Mouse (Mus musculus) hindbrain, embryonic 10.5 days (tissue): ENCODE results near the gene Clk2. TPM values are rescaled to one million over a fixed set of nuclear protein-coding genes. Genes with fewer than 3 reads are reported as not detected.
"Not testable (repeated sequence)": the region's sequence is repeated elsewhere in the genome, so short reads cannot be mapped to it uniquely, and the experiment has no call there.

Experiments used
- DNase-seq: peaks from one replicate; pipeline ENCODE4 v3.0.0-alpha.2; 2017; ENCODE audit warnings: low spot score
- H3K27ac ChIP-seq: fragments of 300-500 bp; sonication (generic); 2 replicates; pipeline ENCODE4 v1.5.1; 2016; ENCODE audit warnings: mild to moderate bottlenecking, moderate library complexity
- H3K27me3 ChIP-seq: fragments of 300-500 bp; sonication (generic); 2 replicates; pipeline ENCODE4 v1.6.1; 2016; ENCODE audit warnings: mild to moderate bottlenecking; ENCODE audit not compliant: poor library complexity, insufficient read depth, severe bottlenecking
- H3K36me3 ChIP-seq: fragments of 300-500 bp; sonication (generic); 2 replicates; pipeline ENCODE4 v1.6.1; 2016; ENCODE audit warnings: mild to moderate bottlenecking, moderate library complexity
- H3K4me1 ChIP-seq: fragments of 300-500 bp; sonication (generic); replicated peaks from 2 replicates; pipeline ENCODE4 v1.6.1; 2016; ENCODE audit warnings: mild to moderate bottlenecking
- H3K4me3 ChIP-seq: fragments of 300-500 bp; sonication (generic); 2 replicates; pipeline ENCODE4 v1.5.1; 2016; ENCODE audit warnings: mild to moderate bottlenecking, moderate library complexity
- H3K9me3 ChIP-seq: fragments of 300-500 bp; sonication (generic); 2 replicates; pipeline ENCODE4 v1.6.1; 2016; ENCODE audit warnings: mild to moderate bottlenecking, moderate library complexity
- WGBS: fragments of 180-500 bp; shearing (Covaris S2); methylation state at CpG from one replicate; pipeline ENCODE4 v1.1.7; 2016; 5-methylcytosine and 5-hydroxymethylcytosine counted together
- polyA plus RNA-seq: library from polyadenylated mRNA; unstranded; fragments of >200 nt; fragmentation: Nextera tagmentation; extraction: Ambion mirVana; gene quantifications from 2 replicates; pipeline ENCODE4 v1.2.1, GENCODE M21; 2016

Clk2 gene
- polyA plus RNA-seq, 1 experiment from 2014 or later, result 34.8 TPM

- Histone ChIP-seq H3K36me3 (peaks cover 40% of the 10 kb centered on the region), H3K9me3 (no peaks in the 10 kb centered on the region), H3K4me1 (peaks cover 9% of the 10 kb centered on the region), H3K27me3 (no peaks in the 10 kb centered on the region), H3K4me3 (peak overlapping the region; percentile 67), H3K27ac (peak overlapping the region; percentile 80)
- no peak for DNase-seq
- 42% methylated on average over 5 of the region's 5 CpGs for WGBS
Measured at GRCm38 (mm10) chr3:89203142-89203514, 38.5 kb downstream of the Clk2 start.

DNA sequence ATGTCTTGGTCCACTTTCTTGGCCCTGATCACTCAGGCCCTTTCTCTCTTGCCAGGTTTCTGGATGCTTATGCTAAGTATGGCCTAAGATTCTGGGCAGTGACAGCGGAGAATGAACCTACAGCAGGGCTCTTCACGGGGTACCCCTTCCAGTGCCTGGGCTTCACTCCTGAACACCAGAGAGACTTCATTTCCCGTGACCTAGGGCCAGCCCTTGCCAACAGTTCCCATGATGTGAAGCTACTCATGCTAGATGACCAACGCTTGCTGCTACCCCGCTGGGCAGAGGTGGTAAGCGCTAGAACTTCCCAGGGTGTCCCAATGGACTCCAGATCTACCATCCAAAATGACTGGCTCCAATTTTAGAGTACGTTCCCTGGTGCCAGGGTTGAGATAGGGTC lies 41.5 kb downstream of the Clk2 start:
- peaks cover 70% of the 10 kb centered on the region for H3K36me3 ChIP-seq

GRCm38 (mm10) chr3:89206695-89207094 lies 42.1 kb downstream of the Clk2 start:
- Histone ChIP-seq H3K9me3 (no peaks in the 10 kb centered on the region), H3K36me3 (peaks cover 72% of the 10 kb centered on the region), H3K4me1 (peaks cover 9% of the 10 kb centered on the region), H3K4me3 (no peak overlapping the region), H3K27ac (no peak overlapping the region), H3K27me3 (no peaks in the 10 kb centered on the region)
- WGBS, result 89% methylated on average over 2 of the region's 2 CpGs
- no peak for DNase-seq

More for the DNA sequence above, 41.5 kb downstream of the Clk2 start:
- H3K9me3 ChIP-seq, result no peaks in the 10 kb centered on the region
- no peak for DNase-seq
- peaks cover 9% of the 10 kb centered on the region for H3K4me1 ChIP-seq
- no peaks in the 10 kb centered on the region for H3K27me3 ChIP-seq
- H3K27ac ChIP-seq, result no peak overlapping the region
- no peak overlapping the region for H3K4me3 ChIP-seq
- WGBS, result 94% methylated on average over 7 of the region's 7 CpGs

GRCm38 (mm10) chr3:89208075-89208657 lies 43.6 kb downstream of the Clk2 start:
- Histone ChIP-seq H3K4me3 (no peak overlapping the region), H3K4me1 (peaks cover 16% of the 10 kb centered on the region), H3K27me3 (no peaks in the 10 kb centered on the region), H3K27ac (no peak overlapping the region), H3K9me3 (no peaks in the 10 kb centered on the region), H3K36me3 (peaks cover 72% of the 10 kb centered on the region)
- no peak for DNase-seq
- WGBS, result 95% methylated on average over 13 of the region's 13 CpGs

DNA sequence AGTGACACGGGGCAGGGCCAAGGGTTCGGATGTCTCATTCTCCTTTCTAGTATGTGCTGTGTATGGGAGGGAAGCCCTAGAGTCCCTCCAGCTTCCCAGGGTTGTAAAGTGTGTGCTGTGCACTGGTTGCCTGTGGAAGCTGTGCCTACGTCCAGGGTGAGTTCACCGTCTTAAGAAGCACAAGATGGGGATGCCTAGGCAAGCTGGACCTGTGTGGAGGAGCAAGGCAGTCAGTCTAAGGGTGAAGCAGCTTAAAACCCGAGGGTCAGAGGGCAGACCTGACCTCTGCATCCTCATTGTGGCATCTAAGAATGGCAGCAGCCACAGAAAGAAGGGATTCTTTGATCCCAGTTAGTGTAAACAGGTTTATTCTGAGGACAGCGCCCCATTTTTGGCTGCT lies 44.1 kb downstream of the Clk2 start:
- H3K27ac ChIP-seq, result no peak overlapping the region
- no peaks in the 10 kb centered on the region for H3K27me3 ChIP-seq
- DNase-seq, result no peak
- WGBS, result 91% methylated on average over 6 of the region's 6 CpGs
- H3K4me3 ChIP-seq, result no peak overlapping the region
- peaks cover 72% of the 10 kb centered on the region for H3K36me3 ChIP-seq
- no peaks in the 10 kb centered on the region for H3K9me3 ChIP-seq
- peaks cover 14% of the 10 kb centered on the region for H3K4me1 ChIP-seq

- no peak for DNase-seq
- Histone ChIP-seq H3K27me3 (no peaks in the 10 kb centered on the region), H3K9me3 (no peaks in the 10 kb centered on the region), H3K36me3 (peaks cover 66% of the 10 kb centered on the region), H3K4me3 (no peak overlapping the region), H3K4me1 (peaks cover 20% of the 10 kb centered on the region), H3K27ac (no peak overlapping the region)
- 90% methylated on average over 7 of the region's 7 CpGs for WGBS
Measured at GRCm38 (mm10) chr3:89209731-89210130, 45.1 kb downstream of the Clk2 start.

DNA sequence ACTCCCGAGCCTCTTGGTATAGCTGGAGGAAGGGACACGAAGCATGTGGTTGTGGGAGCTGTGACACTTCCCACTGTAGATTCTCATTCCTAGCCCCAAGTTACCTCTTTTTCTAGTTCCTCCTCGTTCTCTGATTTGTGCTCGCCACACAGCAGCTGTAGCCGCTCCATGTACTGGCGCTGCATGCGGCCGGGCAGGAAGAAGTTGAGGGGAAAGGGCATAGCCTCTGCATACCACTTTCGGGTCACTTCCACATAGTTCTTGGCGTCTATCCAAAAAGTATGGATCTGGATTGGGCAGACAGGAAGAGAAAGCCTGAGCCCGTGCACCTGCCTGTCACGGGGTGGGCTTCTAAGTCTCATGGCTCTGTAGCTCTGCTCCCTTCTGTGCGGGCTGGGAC lies 45.6 kb downstream of the Clk2 start:
- no peaks in the 10 kb centered on the region for H3K9me3 ChIP-seq
- H3K27me3 ChIP-seq, result no peaks in the 10 kb centered on the region
- peaks cover 61% of the 10 kb centered on the region for H3K36me3 ChIP-seq
- H3K4me1 ChIP-seq, result peaks cover 24% of the 10 kb centered on the region
- no peak for DNase-seq
- 92% methylated on average over 13 of the region's 13 CpGs for WGBS
- H3K27ac ChIP-seq, result no peak overlapping the region
- H3K4me3 ChIP-seq, result no peak overlapping the region

DNA sequence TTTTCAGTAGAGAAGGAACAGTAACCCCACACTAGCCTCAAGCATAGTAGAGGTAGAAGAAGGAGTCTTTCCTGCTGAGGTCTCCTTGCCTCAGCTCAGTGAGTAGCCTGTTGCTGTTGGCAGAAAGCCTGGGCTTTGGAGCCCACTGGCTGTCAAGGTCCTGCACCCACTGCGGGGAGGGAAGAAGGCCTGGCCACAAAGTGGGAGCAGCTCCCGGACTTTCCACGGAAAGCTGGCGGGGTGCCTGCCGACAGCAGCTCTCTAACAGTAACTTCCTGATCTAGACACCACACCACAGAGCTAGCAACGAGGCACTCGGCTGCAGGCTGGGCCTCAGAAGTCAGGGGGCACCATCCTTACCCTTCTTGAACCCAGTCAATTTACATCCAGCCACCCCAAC lies 46.1 kb downstream of the Clk2 start:
- Histone ChIP-seq H3K9me3 (no peaks in the 10 kb centered on the region), H3K27ac (no peak overlapping the region), H3K36me3 (peaks cover 56% of the 10 kb centered on the region), H3K4me3 (no peak overlapping the region), H3K27me3 (no peaks in the 10 kb centered on the region), H3K4me1 (peaks cover 30% of the 10 kb centered on the region)
- no peak for DNase-seq
- WGBS, result 89% methylated on average over 7 of the region's 7 CpGs

- no peaks in the 10 kb centered on the region for H3K27me3 ChIP-seq
- under 1% methylated on average over 69 of the region's 69 CpGs for WGBS
Measured at GRCm38 (mm10) chr3:89213803-89214530, 49.4 kb downstream of the Clk2 start.

DNA sequence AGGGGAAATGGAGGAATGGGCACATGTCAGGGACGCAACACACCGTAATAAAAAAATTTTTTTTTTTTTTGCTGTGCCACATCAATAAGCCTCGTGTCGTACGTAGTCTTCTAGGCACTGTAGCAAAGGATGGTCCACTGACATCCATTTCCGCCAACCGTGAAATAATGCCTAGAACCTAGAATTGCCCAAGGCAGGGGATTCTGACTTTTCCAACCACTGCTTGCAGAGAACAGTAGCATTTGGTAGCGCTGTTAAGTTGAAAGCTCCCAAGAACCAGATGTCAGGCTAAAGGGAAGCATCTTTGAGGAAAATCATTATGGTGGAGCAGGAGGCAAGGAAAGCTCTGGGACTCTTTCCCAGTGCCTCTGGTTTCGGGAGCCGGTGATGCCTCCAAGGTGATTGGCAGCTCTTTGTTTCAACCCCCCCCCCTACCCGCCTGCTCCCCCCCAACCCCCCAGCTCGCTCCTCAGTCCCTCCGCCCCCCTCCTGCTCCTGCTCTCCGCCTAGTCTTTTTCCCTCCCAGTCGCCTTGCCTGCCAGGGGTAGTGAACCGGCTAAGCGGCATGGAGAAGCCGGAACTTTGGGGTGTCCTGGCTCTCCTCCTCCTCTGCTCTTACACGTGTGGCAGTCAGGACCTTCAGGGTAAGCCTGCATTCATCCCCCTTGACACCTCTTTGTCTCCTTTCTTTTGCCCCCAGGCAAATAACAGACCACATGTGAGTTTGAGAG lies 50.3 kb downstream of the Clk2 start, which contains the start of gene Thbs3:
TSS of gene Thbs3 (plus strand) at position 500 of the 731 bp plus-strand sequence.
- under 1% methylated on average over 19 of the region's 19 CpGs for WGBS
- Histone ChIP-seq H3K9me3 (no peaks in the 10 kb centered on the region), H3K27ac (peak within 1 kb of the TSS; percentile 98), H3K27me3 (no peaks in the 10 kb centered on the region), H3K4me3 (peak within 1 kb of the TSS; percentile 68), H3K36me3 (peaks cover 39% of the 10 kb centered on the region), H3K4me1 (peaks cover 69% of the 10 kb centered on the region)
- peak; percentile 81 for DNase-seq

More at GRCm38 (mm10) chr3:89213803-89214530, 49.4 kb downstream of the Clk2 start:
- H3K27ac ChIP-seq, result peak overlapping the region; percentile 98
- DNase-seq, result peak; percentile 94
- H3K36me3 ChIP-seq, result peaks cover 39% of the 10 kb centered on the region
- peaks cover 61% of the 10 kb centered on the region for H3K4me1 ChIP-seq
- no peaks in the 10 kb centered on the region for H3K9me3 ChIP-seq
- H3K4me3 ChIP-seq, result peak overlapping the region; percentile 68

DNA sequence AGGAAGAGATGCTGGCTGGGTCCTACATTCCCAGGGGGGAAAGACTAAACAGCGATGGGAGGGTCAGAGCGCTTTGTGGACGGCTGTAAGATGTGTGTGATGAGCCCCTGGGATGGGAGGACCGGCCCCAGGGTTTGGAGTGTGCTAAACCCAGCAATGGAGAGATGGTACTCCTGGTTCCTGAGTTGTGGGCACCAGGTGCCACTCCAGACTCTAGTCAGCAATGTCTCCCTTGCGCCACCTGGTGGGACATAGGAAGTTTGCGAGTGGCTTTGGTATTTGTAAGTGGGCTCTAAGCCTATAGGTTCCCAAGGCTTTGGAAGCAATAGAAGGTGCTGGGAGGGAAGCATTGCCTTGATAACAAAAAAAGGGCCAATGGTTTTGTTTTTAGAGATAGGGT lies 51.3 kb downstream of the Clk2 start:
- 0% methylated on average over 6 of the region's 6 CpGs for WGBS
- Histone ChIP-seq H3K27me3 (no peaks in the 10 kb centered on the region), H3K36me3 (peaks cover 37% of the 10 kb centered on the region), H3K9me3 (no peaks in the 10 kb centered on the region), H3K27ac (peak overlapping the region; percentile 98), H3K4me1 (peaks cover 77% of the 10 kb centered on the region), H3K4me3 (peak overlapping the region; percentile 68)
- peak; percentile 88 for DNase-seq

DNA sequence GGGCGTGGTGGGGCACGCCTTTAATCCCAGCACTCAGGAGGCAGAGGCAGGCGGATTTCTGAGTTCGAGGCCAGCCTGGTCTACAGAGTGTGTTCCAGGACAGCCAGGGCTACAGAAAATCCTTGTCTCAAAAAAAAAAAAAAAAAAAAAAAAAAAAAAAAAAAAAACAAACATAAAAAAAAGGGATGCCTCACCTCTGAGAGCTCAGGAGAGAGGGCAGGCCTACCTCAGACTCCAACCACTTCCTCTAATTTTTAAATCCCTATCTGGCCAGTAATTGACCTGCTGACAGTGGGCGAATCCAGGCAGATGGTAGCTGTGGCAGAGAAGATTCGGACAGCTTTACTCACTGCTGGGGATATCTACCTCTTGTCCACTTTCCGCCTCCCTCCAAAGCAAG lies 51.8 kb downstream of the Clk2 start:
- not testable (repeated sequence) for H3K27me3 ChIP-seq, H3K9me3 ChIP-seq, DNase-seq
- Histone ChIP-seq H3K27ac (peak overlapping the region; percentile 50; the same call in 1 of the 2 replicates), H3K4me1 (peaks cover 83% of the 10 kb centered on the region), H3K36me3 (peaks cover 38% of the 10 kb centered on the region), H3K4me3 (peak overlapping the region; percentile 68; the same call in 1 of the 2 replicates)
- WGBS, result 74% methylated on average over 7 of the region's 7 CpGs

DNA sequence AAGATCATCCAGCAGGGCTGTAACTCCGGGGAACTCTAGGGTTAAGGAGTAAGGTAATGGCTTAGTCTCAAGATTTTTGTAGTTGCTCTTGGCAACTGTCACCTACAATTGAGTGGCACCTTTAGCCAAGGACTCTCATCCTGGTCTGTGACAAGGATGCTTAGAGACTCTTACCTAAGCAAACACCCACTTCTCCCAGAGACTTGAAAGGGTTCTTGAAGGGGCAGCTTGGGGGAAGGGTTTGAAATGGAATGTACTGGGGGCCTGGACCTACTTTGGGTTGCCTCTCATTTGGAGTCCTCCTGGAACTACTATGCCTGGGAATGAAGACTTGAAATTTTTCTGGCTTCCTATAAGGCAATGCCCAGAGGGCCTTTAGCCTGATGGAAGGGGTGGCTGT lies 53.7 kb downstream of the Clk2 start:
- 87% methylated on average over 1 of the region's 1 CpGs for WGBS
- DNase-seq, result no peak
- H3K4me3 ChIP-seq, result no peak overlapping the region
- peaks cover 86% of the 10 kb centered on the region for H3K4me1 ChIP-seq
- H3K9me3 ChIP-seq, result no peaks in the 10 kb centered on the region
- no peaks in the 10 kb centered on the region for H3K27me3 ChIP-seq
- H3K36me3 ChIP-seq, result peaks cover 56% of the 10 kb centered on the region
- peak overlapping the region; percentile 43 for H3K27ac ChIP-seq
